Mouse (Mus musculus): Measurements from ENCODE around the gene Grap2. TPM values are rescaled to one million over a fixed set of nuclear protein-coding genes. Genes with fewer than 3 reads are reported as not detected.

Grap2 gene
- polyA plus RNA-seq, 1 experiment from 2014 or later = 0.66 TPM

- H3K4me1 ChIP-seq (ENCODE audit: control insufficient read depth, insufficient read depth, low read length) = no peaks in the 10 kb centered on the region
- no peaks in the 10 kb centered on the region for H3K36me3 ChIP-seq (ENCODE audit: control insufficient read depth, insufficient read depth, low read length)
- no peak overlapping the region for H3K27ac ChIP-seq (replicated peaks; ENCODE audit: low read depth, low read length)
- no peak for DNase-seq
- no peak overlapping the region for H3K4me2 ChIP-seq (ENCODE audit: low read length)
- H3K9me3 ChIP-seq (ENCODE audit: control insufficient read depth, low read length) = no peaks in the 10 kb centered on the region
- ATAC-seq (ENCODE audit: low FRiP score, low TSS enrichment) = no peak
- no peak overlapping the region for H3K9ac ChIP-seq (replicated peaks; ENCODE audit: low read length)
- H3K27me3 ChIP-seq (ENCODE audit: control insufficient read depth, insufficient read depth, low read length) = no peaks in the 10 kb centered on the region
- no peak overlapping the region for H3K4me3 ChIP-seq (replicated peaks; ENCODE audit: low read depth, low read length)
- 38% methylated on average over 7 of the region's 7 CpGs for WGBS
These were observed 30.1 kb downstream of the Grap2 start for GRCm38 (mm10) chr15:80602487-80602886.

GRCm38 (mm10) chr15:80604026-80604425 lies 31.6 kb downstream of the Grap2 start:
- 86% methylated on average over 6 of the region's 6 CpGs for WGBS
- no peaks in the 10 kb centered on the region for H3K4me1 ChIP-seq (ENCODE audit: control insufficient read depth, insufficient read depth, low read length)
- no peak overlapping the region for H3K9ac ChIP-seq (replicated peaks; ENCODE audit: low read length)
- H3K27me3 ChIP-seq (ENCODE audit: control insufficient read depth, insufficient read depth, low read length) = no peaks in the 10 kb centered on the region
- DNase-seq = no peak
- H3K9me3 ChIP-seq (ENCODE audit: control insufficient read depth, low read length) = no peaks in the 10 kb centered on the region
- no peak overlapping the region for H3K27ac ChIP-seq (replicated peaks; ENCODE audit: low read depth, low read length)
- no peaks in the 10 kb centered on the region for H3K36me3 ChIP-seq (ENCODE audit: control insufficient read depth, insufficient read depth, low read length)
- ATAC-seq (ENCODE audit: low FRiP score, low TSS enrichment) = no peak
- no peak overlapping the region for H3K4me2 ChIP-seq (ENCODE audit: low read length)
- no peak overlapping the region for H3K4me3 ChIP-seq (replicated peaks; ENCODE audit: low read depth, low read length)

DNA sequence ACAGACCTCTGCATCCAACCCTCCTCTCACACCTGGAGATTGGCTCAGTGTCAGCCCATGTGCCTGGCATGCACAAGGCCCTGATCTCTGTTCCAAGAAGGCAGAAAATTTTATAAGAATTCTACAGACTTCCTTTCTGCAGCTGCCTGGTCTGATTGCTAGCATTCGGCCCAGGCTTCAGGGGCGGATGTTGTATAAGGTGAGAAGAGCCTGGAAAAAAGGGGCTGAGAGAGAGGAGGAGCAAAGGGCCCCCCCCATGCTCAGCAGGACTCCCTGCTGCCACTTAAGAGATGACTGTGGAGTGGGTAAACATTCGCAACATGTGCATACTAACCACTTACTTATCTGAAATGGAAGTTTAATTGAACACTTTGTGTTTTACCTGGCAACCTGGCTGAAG lies 35.6 kb downstream of the Grap2 start:
- Histone ChIP-seq H3K27ac (replicated peaks; ENCODE audit: low read depth, low read length) (no peak overlapping the region), H3K36me3 (ENCODE audit: control insufficient read depth, insufficient read depth, low read length) (no peaks in the 10 kb centered on the region), H3K27me3 (ENCODE audit: control insufficient read depth, insufficient read depth, low read length) (no peaks in the 10 kb centered on the region), H3K9ac (replicated peaks; ENCODE audit: low read length) (no peak overlapping the region), H3K4me3 (replicated peaks; ENCODE audit: low read depth, low read length) (no peak overlapping the region), H3K4me2 (ENCODE audit: low read length) (no peak overlapping the region), H3K4me1 (ENCODE audit: control insufficient read depth, insufficient read depth, low read length) (no peaks in the 10 kb centered on the region), H3K9me3 (ENCODE audit: control insufficient read depth, low read length) (no peaks in the 10 kb centered on the region)
- DNase-seq (no peak), ATAC-seq (ENCODE audit: low FRiP score, low TSS enrichment) (no peak)
- WGBS = 88% methylated on average over 3 of the region's 3 CpGs

DNA sequence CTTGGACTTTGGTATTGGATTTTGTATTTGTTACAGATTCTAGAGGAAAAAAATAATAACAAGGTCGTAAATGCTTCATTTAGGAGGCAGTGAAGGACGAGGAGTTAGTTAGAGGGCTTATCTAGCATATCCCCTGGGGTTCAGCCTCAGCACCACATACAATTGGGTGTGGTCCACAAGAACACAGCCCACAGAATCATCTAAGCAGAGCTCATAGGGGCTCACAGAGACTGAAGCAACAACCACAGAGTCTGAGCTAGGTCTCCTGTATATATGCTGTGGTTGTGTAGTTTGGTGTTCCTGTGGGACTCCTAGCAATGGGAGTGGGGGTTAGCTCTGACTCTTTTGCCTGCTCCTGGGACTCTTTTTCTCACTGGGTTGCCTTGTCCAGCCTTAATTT lies 37.9 kb downstream of the Grap2 start:
- Histone ChIP-seq H3K27me3 (ENCODE audit: control insufficient read depth, insufficient read depth, low read length) (no peaks in the 10 kb centered on the region), H3K9me3 (ENCODE audit: control insufficient read depth, low read length) (no peaks in the 10 kb centered on the region), H3K27ac (replicated peaks; ENCODE audit: low read depth, low read length) (no peak overlapping the region), H3K4me2 (ENCODE audit: low read length) (no peak overlapping the region), H3K4me3 (replicated peaks; ENCODE audit: low read depth, low read length) (no peak overlapping the region), H3K4me1 (ENCODE audit: control insufficient read depth, insufficient read depth, low read length) (peaks cover 8% of the 10 kb centered on the region), H3K9ac (replicated peaks; ENCODE audit: low read length) (no peak overlapping the region), H3K36me3 (ENCODE audit: control insufficient read depth, insufficient read depth, low read length) (no peaks in the 10 kb centered on the region)
- ATAC-seq (ENCODE audit: low FRiP score, low TSS enrichment) (no peak), DNase-seq (no peak)
- WGBS = 75% methylated on average over 2 of the region's 2 CpGs

- DNase-seq = no peak
- no peak for ATAC-seq (ENCODE audit: low FRiP score, low TSS enrichment)
- WGBS = 81% methylated on average over 5 of the region's 5 CpGs
- H3K4me1 ChIP-seq (ENCODE audit: control insufficient read depth, insufficient read depth, low read length) = peaks cover 19% of the 10 kb centered on the region
- no peak overlapping the region for H3K27ac ChIP-seq (replicated peaks; ENCODE audit: low read depth, low read length)
- no peaks in the 10 kb centered on the region for H3K27me3 ChIP-seq (ENCODE audit: control insufficient read depth, insufficient read depth, low read length)
- H3K36me3 ChIP-seq (ENCODE audit: control insufficient read depth, insufficient read depth, low read length) = no peaks in the 10 kb centered on the region
- no peak overlapping the region for H3K4me3 ChIP-seq (replicated peaks; ENCODE audit: low read depth, low read length)
- no peak overlapping the region for H3K9ac ChIP-seq (replicated peaks; ENCODE audit: low read length)
- H3K9me3 ChIP-seq (ENCODE audit: control insufficient read depth, low read length) = no peaks in the 10 kb centered on the region
- H3K4me2 ChIP-seq (ENCODE audit: low read length) = no peak overlapping the region
These were observed 39.1 kb downstream of the Grap2 start for GRCm38 (mm10) chr15:80611478-80611877.

DNA sequence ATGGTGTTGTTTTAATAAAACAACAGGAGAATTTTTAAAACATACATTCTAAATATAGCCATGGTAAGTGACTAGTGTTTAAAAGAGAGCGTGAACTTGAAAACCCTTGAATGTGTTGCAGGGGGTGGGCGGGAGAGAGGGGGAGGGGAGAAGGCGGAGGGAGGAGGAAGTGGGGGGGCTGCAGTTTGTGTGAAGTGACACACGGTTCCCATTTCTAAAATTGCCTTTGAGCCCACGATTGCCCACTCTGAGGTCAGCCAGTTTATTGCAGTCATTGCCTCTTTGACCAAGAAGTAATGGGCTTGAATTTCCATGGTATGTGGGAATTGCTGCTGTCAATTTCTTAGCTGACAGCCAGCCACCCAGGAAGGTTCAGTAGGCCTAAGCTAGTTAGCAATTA lies 41.5 kb downstream of the Grap2 start:
- Histone ChIP-seq H3K36me3 (ENCODE audit: control insufficient read depth, insufficient read depth, low read length) (no peaks in the 10 kb centered on the region), H3K4me3 (replicated peaks; ENCODE audit: low read depth, low read length) (no peak overlapping the region), H3K27ac (replicated peaks; ENCODE audit: low read depth, low read length) (peak overlapping the region; percentile 9; the same call in 1 of the 2 replicates), H3K4me2 (ENCODE audit: low read length) (no peak overlapping the region), H3K27me3 (ENCODE audit: control insufficient read depth, insufficient read depth, low read length) (no peaks in the 10 kb centered on the region), H3K9me3 (ENCODE audit: control insufficient read depth, low read length) (no peaks in the 10 kb centered on the region), H3K4me1 (ENCODE audit: control insufficient read depth, insufficient read depth, low read length) (peaks cover 20% of the 10 kb centered on the region), H3K9ac (replicated peaks; ENCODE audit: low read length) (no peak overlapping the region)
- 78% methylated on average over 5 of the region's 5 CpGs for WGBS
- ATAC-seq (ENCODE audit: low FRiP score, low TSS enrichment) (no peak), DNase-seq (no peak)

GRCm38 (mm10) chr15:80614500-80615289 lies 42.3 kb downstream of the Grap2 start:
- no peaks in the 10 kb centered on the region for H3K36me3 ChIP-seq (ENCODE audit: control insufficient read depth, insufficient read depth, low read length)
- DNase-seq (no peak), ATAC-seq (ENCODE audit: low FRiP score, low TSS enrichment) (no peak)
- no peaks in the 10 kb centered on the region for H3K27me3 ChIP-seq (ENCODE audit: control insufficient read depth, insufficient read depth, low read length)
- H3K9me3 ChIP-seq (ENCODE audit: control insufficient read depth, low read length) = no peaks in the 10 kb centered on the region
- 67% methylated on average over 18 of the region's 18 CpGs for WGBS
- H3K27ac ChIP-seq (replicated peaks; ENCODE audit: low read depth, low read length) = no peak overlapping the region
- H3K9ac ChIP-seq (replicated peaks; ENCODE audit: low read length) = no peak overlapping the region
- no peak overlapping the region for H3K4me2 ChIP-seq (ENCODE audit: low read length)
- peaks cover 20% of the 10 kb centered on the region for H3K4me1 ChIP-seq (ENCODE audit: control insufficient read depth, insufficient read depth, low read length)
- H3K4me3 ChIP-seq (replicated peaks; ENCODE audit: low read depth, low read length) = no peak overlapping the region

- 30% methylated on average over 2 of the region's 2 CpGs for WGBS
- no peak overlapping the region for H3K9ac ChIP-seq (replicated peaks; ENCODE audit: low read length)
- H3K36me3 ChIP-seq (ENCODE audit: control insufficient read depth, insufficient read depth, low read length) = no peaks in the 10 kb centered on the region
- no peaks in the 10 kb centered on the region for H3K27me3 ChIP-seq (ENCODE audit: control insufficient read depth, insufficient read depth, low read length)
- H3K4me2 ChIP-seq (ENCODE audit: low read length) = no peak overlapping the region
- H3K9me3 ChIP-seq (ENCODE audit: control insufficient read depth, low read length) = no peaks in the 10 kb centered on the region
- DNase-seq (no peak), ATAC-seq (ENCODE audit: low FRiP score, low TSS enrichment) (no peak)
- no peak overlapping the region for H3K27ac ChIP-seq (replicated peaks; ENCODE audit: low read depth, low read length)
- peaks cover 20% of the 10 kb centered on the region for H3K4me1 ChIP-seq (ENCODE audit: control insufficient read depth, insufficient read depth, low read length)
- H3K4me3 ChIP-seq (replicated peaks; ENCODE audit: low read depth, low read length) = no peak overlapping the region
These were observed 42.8 kb downstream of the Grap2 start for GRCm38 (mm10) chr15:80615290-80615570.

- no peak overlapping the region for H3K27ac ChIP-seq (replicated peaks; ENCODE audit: low read depth, low read length)
- peak; percentile 50 for DNase-seq
- H3K9me3 ChIP-seq (ENCODE audit: control insufficient read depth, low read length) = no peaks in the 10 kb centered on the region
- H3K4me1 ChIP-seq (ENCODE audit: control insufficient read depth, insufficient read depth, low read length) = peaks cover 20% of the 10 kb centered on the region
- no peaks in the 10 kb centered on the region for H3K27me3 ChIP-seq (ENCODE audit: control insufficient read depth, insufficient read depth, low read length)
- no peak for ATAC-seq (ENCODE audit: low FRiP score, low TSS enrichment)
- H3K4me2 ChIP-seq (ENCODE audit: low read length) = peak overlapping the region; percentile 16
- H3K4me3 ChIP-seq (replicated peaks; ENCODE audit: low read depth, low read length) = no peak overlapping the region
- WGBS = 7% methylated on average over 17 of the region's 17 CpGs
- no peak overlapping the region for H3K9ac ChIP-seq (replicated peaks; ENCODE audit: low read length)
- H3K36me3 ChIP-seq (ENCODE audit: control insufficient read depth, insufficient read depth, low read length) = no peaks in the 10 kb centered on the region
These were observed 43.4 kb downstream of the Grap2 start for GRCm38 (mm10) chr15:80615636-80616383.

Measured in midbrain, embryonic 14.5 days (tissue).